Mouse (Mus musculus): ENCODE measurements around the gene Ccl28.
"Not testable (repeated sequence)": the region's sequence is repeated elsewhere in the genome, so short reads cannot be mapped to it uniquely, and the experiment has no call there.

- TF ChIP-seq CTCF, EP300 (IDR thresholded peaks at IDR 0.05; ENCODE audit: low read depth): not testable (repeated sequence)
Measured at GRCm38 (mm10) chr13:119603890-119604289, 19.7 kb upstream of the Ccl28 start.

Data from heart, postnatal 0 days (tissue).